Mouse (Mus musculus) regulatory T cell (primary cell): ENCODE measurements at regions not wholly inside any gene's neighbourhood (a gene's known extent, or its start where the extent isn't known, plus 50 kb on each side); places are given as distances from the start of the nearest gene placed in this dataset.

Experiments
- in situ Hi-C: fragments of 300-600 bp; cut with MboI, MseI; formaldehyde crosslinking; loops from one replicate; pipeline ENCODE4 v1.15.1; 2025; ENCODE audit warnings: high pct_unique_total_duplicates

DNA sequence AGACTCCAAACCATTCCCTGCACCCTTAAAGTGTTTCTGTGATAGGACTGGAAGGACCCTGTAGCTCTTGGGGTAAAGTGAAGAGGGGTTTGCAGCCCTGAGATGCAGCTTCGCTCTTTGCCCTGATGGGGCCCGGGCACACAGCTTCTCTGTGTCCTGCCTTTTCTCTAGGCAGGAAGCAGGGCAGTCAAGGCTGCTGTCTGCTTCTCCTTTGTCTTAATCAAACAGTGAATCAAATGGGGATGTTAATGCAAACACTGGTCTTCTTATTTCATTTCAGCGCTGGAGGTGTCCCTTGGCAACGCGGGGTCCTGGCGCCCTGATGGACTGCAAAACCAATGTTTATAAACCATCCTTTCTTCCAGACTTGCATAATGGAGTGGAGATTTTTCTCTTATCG is 200.6 kb upstream of the Tle4 start:
- in situ Hi-C loops, result no loop called here

DNA sequence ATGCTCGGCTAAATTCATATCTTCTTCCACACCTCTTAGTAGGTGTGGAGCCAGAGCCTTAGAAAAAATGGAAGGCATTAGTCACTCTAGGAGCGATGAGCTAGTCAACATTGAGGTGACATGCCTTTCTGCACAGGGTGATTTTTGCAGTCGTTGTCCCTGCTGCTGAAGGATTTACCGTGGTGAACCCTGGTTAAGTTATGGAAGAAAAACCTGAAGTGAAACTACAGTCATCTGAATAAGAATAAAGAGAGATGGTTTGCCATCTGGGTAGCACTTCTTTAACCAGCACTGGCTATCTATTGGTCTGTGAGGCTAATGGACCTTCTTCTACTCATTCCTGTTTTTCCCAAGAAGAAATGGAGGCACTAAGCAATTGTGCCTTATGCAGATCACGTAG is 198.1 kb upstream of the Tle4 start:
- in situ Hi-C loops, result no loop called here

DNA sequence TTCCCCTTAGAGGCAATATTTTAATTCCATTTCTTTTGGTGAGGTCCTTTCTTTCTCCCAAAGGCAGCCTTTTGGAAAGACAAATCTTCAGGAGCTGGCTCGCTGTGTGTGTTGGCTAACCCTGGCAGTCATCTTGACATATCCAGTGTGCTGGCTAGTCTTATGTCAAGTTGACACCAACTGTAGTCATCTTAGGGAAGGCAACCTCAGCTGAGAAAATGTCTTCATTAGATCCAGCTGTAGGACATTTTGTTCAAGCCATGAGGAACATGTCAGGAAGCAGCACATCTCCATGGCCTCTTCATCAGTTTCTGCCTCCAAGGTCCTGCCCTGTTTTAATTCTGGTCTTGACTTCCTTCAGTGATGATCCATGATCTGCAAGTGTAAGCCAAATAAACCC is 192.1 kb upstream of the Tle4 start:
- in situ Hi-C loops, result no loop called here

DNA sequence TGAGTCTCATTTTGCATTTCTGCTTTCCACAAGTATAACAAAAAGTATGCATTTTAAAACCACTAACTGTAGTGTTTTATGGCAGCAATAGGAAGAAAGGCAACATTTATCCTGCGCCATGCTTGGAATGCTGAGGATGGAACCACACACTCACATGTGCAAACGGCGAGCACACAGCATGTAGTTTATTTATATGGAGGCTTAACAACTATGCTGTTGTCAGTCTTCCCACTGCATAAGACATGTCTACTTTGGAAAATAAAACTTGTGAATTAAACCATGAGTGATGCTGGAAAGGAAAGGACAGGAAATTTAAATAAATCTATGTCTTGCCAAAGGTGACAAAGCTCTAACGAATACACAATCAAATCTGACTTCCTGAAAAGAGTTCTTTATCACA is 190.8 kb upstream of the Tle4 start:
- in situ Hi-C loops, result no loop called here

DNA sequence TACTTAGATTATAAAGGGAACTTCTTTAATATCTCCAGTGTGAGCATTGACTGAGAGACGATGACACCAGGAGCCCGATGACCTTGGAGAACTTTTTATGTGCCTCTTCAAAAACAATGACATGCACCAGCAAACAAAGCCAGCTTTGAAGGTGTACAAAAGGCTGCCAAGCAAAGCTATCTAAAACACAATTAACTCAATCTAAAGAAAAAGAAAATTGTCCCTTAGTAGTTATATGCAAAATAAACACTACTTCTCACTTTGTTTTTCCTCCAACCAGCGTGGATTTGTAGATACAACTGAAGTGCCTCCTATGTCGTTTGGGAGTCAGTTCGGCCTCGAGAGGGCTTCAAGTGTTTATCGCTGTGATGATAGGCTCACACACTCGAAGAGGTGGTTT is 189.0 kb upstream of the Tle4 start:
- in situ Hi-C loops, result no loop called here

DNA sequence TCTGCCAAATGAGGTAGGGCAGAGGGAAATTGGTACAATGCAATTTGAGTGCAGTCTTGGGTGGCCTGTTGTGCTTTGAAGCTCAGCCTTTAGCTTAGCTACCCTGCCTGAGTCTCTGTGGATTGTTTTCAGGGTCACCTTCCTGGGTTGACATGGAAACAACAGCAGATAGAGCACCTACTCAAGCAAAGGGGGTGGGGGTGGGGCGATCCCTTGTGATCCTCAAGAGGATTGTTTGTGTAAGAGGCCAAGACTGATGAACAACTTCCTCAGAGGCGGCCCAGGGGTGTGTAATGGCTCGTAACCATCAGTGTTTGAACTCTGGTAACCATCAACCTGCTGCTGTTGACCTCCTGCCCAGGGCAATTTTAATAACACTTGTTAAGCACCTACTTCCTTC is 187.8 kb upstream of the Tle4 start:
- in situ Hi-C loops, result no loop called here

DNA sequence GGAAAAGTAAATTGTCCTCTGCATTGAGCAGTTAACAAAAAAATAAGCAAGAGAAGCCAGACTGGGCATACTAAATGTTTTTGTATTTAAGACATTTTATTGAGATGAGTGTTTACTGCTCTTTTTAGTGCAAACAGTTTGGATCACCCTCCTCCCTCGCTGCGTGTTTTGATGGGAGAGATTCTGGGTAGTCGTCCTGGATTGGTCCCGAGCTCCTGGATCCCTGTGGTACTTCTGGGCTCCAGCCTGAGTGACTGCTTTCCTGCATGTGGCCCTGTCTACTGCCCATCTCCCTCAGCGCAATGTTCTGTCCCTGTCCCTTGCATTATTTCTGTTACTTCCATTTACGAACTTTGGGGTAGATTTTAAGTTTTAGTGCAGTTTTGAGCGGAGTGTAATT is 179.9 kb upstream of the Tle4 start:
- in situ Hi-C loops, result no loop called here

DNA sequence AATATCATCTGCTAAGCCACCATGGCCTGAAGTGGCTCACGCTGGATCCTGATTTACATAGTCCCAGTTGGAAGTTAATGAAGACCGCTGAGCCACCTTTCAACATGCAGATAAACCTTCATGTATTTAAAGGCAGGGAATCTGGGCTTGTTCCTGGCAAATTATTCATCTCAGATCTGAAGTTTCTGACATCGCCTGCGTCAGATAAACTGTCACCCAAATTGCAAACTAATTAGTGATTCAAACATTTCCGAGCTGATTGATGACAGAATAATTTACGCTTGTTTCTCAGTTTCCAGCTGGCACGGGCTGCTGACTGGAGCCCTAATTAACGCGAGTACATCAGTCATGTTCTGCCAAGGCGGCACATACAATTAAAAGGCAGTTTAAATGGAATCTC is 179.3 kb upstream of the Tle4 start:
- in situ Hi-C loops, result no loop called here

DNA sequence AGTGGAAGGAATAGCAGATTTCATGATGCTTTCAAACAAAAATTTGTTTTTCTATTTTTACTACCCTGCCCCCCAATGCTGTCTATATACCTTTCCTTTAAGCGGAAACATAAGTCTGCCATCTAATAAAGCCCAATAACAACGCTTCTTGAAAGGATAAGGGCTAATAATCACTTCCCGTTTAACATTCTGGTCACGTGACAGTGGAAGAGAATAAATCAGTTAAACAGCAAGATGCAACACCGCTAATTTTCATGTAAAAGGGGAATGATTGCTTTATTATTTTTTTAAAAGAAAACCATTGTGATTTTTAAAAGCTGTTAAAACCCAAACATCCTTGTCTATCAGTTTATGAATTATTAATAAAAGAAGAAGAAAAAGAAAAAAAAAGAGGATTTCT is 178.9 kb upstream of the Tle4 start:
- in situ Hi-C loops, result no loop called here

DNA sequence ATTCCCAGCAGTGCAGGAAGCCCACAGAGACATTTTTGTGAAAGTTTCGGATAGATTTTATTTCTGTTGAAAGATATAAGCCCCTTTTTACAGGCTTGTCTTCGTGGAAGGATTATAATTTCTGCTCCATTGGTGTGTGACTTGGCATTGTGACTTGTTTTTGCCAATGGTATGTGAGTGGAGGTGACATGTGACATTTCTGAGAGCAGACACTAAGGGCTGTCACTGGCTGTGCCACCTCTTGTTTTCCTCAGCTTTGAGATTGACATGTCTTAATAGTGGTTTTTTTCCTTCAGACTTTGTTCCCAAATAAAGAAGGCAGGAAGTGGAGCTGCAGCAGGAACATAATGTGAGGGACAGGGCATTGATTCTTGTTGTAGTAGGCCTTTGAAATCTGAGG is 174.9 kb upstream of the Tle4 start:
- in situ Hi-C loops, result no loop called here

DNA sequence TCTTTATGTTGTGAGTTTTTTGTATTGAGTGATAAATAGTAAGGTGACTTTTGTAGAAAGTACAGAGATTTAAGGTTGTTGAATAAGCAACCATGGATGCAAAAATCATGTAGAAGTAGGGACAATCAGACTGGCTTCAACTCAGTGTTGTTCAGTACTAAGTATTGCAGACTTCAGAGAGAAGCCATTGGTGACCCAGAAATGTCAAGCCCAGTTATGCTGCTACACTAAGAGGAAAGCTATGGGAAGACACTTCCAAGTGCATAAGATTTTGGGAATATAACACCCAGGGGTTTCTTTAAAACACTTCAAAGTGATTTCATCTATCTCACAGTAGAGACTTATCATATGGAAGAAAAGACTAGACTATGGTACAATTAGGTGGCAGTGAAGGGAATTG is 154.8 kb upstream of the Tle4 start:
- in situ Hi-C loops, result no loop called here

DNA sequence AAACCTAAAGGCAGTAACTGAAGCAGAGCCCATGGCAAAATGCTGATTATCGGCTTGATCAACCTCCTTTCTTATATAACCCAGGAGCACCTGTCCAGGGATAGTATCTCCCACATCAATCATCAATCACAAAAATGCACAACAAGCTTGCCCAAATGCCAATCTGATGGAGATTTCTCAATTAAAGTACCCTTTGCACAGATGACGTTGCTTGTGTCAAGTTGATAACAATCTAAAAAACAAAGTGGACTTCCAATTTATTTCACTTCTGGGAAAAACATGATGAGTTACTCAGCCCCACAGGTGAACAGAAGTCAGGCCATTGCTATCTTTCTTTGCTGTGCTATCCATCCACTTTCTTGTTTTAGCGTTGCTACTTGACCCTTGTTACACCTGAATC is 144.5 kb upstream of the Tle4 start:
- in situ Hi-C loops, result no loop called here

DNA sequence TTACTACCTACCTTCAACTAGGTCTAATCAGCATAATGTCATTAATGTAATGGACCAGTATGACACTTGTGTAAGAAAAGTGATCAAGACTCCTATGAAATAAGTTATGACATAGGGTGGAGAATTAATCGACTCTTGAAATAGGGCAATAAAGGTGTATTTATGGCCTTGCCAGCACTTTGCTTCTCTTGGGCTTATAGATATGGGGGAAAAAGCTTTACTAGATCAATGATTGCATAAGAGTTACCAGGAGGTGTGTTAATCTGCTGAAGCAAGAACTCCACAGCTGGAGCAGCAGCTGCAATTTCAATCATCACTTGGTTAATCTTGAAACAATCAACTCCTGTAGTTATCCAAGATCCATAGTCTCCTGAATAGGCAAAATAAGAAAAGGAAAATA is 143.1 kb upstream of the Tle4 start:
- in situ Hi-C loops, result no loop called here

DNA sequence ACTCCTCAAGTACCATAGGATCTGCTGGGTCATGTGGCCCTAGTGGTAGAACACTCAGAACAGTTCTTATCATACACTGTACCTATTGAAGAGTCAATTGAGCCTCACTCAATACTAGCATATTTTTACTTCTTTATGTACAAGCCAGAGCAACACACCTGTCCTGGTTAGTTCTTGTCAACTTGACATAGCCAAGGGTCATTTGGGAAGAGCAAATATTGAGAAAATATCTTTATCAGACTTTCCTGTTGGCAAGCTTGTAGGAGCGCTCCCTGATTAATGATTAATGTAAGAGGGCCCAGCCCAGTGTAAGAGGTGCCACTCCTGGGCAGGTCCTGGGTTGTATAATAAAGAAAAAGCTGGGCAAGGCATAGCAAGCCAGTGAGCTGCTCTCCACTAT is 142.3 kb upstream of the Tle4 start:
- in situ Hi-C loops, result no loop called here

DNA sequence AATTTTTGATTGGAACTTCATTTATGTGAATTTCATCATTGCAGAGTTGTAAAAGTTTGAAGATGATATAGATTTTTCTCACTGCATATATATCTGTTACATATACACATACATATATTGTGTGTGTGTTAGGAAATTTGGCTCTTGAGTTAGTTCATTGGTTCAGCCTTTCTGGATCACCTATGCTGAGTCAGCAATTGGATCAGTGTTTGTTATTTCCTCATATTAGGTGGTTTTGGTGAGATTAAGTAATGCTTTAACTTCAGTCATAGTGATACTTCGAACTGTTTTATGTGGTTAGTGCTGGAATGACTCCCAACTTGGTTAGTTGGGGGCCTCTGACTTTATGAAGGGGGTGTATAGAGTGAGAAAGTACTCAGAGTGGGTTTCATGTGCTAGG is 138.7 kb upstream of the Tle4 start:
- in situ Hi-C loops, result no loop called here

DNA sequence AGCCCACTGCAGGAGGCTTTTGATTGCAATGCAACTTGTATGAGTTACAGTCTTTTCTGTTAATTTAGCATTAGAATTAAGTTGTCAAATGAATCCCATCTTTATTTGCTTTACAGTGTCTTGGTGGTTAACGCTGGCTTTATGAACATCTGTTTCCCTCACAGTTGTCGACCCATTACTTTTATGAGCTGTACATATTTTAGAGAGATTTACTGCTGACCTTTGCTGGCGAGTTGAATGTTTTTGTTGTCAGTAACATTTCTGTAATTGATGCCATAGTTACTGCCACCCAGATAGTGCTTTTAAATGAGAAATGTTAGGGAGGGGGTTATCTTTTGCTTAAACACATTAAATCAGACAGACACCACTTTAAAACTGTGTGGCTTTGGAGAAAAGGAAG is 127.5 kb upstream of the Tle4 start:
- in situ Hi-C loops, result loop anchor here (10.0 kb wide), 1 partner anchor 1181 kb away; no protein-coding TSS in a partner anchor

DNA sequence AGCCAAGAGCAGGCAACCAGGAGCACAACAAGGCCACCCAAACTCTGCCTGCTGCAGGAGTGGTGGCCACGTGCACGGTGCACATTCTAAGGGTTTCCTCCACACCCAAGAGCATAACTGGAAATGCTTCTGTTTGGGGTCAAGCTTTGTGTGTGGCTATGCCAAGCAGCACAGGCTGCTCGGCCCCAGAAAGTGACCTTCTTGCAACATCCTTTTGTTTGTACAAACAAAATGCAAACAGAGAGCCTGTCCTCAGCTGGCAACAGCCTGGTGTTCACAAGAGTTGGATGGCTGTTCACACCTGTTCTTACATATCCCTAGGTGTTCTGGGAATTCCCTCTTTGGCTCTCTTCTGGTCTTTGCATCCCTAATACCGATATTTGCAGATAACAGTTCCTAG is 126.8 kb upstream of the Tle4 start:
- in situ Hi-C loops, result loop anchor here (10.0 kb wide), 1 partner anchor 1180 kb away; no protein-coding TSS in a partner anchor

DNA sequence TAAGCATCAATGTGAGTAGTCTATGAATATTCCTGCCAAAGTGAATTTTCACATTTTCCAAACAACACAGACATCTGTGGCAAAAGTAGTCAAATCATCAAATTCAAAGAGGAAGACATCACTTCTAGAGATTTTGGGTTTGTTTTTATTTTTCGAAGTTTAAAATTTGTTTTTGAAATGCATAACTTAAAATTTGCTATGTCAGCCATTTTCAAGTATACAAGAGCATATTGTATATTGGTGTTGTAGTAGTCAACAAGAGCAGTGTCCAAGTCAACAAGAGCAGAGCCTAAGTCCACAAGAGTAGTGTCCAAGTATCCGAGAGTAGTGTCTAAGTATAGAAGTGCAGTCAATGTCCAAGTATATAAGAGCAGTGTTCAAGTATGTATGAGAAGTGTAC is 107.9 kb upstream of the Tle4 start:
- in situ Hi-C loops, result no loop called here

DNA sequence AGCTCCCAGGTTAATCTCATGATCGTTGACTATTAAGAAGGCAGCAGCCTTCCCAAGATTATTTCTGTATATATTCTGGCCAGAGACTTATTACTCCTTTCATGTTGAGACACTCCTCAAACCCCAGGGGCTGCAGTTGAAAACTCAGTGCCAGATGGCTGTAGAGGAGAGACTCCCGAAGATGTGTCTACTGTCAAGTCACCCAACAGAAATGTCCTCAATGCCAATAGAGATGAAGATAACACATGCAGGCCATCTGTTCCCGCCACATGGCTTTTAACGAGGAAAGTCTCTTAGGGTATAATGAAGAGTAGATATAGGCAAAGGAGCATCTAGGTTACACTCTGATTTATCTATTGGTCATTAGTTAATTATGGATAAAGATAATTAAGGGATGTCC is 103.3 kb upstream of the Tle4 start:
- in situ Hi-C loops, result no loop called here

DNA sequence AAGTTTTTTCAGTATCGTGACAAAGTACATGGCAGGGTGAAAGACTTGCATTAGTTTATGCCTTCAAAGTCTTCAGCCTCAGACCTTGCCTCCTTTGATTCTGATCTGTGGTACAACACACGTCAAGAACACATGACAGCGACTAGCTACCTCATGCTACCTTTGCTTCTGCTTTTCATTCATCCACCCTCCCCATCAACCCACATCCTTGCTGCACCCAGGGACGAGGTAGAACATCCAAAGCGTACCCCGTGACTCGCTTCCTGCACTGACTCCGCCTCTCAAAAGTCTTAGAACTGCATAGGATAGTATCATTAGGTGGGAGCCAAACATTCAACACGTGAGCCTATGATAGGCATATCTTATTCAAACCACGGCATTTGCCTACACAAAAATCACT is 97.5 kb upstream of the Tle4 start:
- in situ Hi-C loops, result no loop called here

DNA sequence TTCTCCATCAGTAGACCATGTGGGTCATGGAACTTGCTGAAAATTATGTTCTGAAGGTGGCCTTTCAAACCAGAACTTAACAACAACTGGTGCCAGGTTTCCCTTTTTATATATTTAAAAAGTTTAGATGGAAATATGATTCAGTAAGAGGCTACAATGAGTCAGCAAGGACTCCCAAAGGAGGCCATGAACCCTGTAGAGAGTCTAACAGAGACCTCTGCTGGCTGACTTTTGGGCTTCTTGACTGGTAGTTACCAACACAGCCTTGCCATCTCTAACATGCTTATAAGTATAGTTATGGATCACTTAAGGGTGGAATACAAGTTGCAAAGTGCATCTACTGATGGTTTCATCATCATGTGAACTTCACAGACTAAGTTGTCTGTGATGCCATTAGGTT is 94.3 kb upstream of the Tle4 start:
- in situ Hi-C loops, result no loop called here

DNA sequence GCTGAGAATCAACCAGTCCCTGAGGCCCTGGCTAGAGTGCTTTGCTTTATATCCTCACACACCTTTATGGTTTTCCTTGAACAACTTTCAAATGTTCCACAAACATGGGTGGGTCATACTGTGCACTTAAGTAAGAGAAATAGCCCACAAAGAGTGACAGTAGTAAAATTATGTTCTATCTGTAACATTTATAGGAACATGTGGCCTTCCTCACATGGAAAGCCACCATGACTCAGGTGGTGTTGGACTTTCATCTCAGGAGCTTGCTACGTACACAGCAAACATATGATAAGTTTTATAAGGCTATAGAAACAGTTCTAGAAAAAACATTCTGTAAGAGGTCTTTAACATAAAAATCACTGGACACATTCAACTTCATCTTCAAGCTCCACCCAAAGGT is 87.8 kb upstream of the Tle4 start:
- in situ Hi-C loops, result no loop called here

DNA sequence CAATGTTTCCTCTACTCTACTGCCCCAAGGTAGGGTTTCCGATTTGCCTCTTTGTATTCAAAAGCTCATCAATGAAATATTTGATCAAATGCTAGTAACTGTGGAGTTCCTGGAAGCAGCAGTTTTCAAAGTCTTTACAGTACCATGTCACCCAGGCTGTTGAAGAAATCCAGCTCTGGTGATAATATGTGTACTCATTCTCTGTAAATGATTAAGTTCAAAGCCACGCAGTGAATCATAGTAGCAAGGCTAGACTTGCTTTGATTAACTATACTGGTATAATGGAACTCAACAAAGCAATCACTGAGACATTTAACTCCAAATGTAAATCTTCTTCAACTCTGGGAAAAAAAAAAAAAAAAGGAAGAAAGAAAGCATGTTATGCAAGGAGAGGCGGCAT is 86.8 kb upstream of the Tle4 start:
- in situ Hi-C loops, result no loop called here

DNA sequence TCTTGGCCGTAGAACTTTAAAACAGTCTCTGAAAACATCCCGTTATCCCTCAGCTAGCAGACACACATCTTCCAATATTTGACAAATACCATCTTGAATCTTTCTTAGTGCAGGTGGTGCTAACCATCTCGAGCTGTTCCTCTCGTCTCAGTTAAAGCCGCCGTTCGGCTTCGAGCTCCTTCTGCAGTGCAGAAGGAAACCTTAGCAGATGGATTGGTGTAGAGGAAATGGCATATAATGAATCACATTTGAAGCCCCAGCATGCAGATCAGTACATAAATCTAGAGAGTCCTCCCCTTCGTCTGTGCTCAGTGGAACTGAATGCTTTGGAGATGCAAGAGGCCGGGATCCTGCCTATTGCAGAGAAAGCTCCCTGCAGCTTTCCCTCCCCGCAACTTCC is 83.5 kb upstream of the Tle4 start:
- in situ Hi-C loops, result no loop called here

DNA sequence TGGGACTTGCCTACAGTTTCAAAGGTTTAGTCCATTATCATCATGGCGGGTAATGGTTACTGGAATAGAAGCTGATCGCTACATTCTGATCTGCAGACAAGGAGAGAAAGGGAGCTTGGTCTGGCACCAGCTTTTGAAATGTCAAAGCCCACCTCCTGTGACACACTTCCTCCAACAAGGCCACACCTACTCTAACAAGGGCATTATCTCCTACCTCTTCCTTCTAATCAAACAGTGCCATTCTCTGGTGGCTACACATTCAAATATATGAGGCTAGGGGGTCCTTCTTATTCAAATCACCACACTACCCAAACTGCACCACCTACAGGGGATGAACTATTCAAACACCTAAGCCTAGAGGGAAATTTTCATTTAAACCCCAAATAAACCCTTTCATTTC is 81.9 kb upstream of the Tle4 start:
- in situ Hi-C loops, result no loop called here
